Mouse (Mus musculus) frontal cortex, postnatal 10 days (tissue): ENCODE measurements around the gene Neurl2.
A peak's percentile ranks its signal among the peaks of the same experiment; 100 is the strongest.
"Not testable (repeated sequence)": the region's sequence is repeated elsewhere in the genome, so short reads cannot be mapped to it uniquely, and the experiment has no call there.

Experiments
- DNase-seq, 2 experiments: peaks; one replicate each; pipeline ENCODE4 v3.0.0; 2022; ENCODE audit warnings: low spot score in 2 of 2, mixed read lengths in 1 of 2

The Neurl2 gene

GRCm38 (mm10) chr2:164833314-164833959 lies at the start of gene Neurl2:
Gene Neurl2 (minus strand): TSS chr2:164833456.
- DNase-seq: peak; percentile 88 to 89

DNA sequence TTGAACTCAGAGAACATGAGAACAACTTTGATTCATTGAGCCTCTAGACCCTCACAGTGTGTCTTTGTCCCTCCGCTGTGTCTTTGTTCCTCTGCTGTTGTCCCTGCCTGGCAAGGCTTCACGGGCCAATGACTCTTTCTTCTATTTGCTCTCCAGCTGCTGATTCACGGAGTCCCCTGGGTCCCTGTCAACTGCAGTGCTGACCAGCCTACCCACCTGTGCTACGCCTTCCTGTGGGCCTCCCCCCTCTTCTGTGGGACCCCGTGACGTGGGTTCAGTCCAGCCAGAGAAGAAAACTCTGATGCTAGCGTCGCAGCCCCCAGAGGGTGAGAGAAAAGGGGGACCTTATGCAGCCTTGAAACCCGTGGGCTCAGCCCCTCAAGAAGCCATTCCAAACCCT lies 49.4 kb upstream of the Neurl2 start:
- no peak for DNase-seq

DNA sequence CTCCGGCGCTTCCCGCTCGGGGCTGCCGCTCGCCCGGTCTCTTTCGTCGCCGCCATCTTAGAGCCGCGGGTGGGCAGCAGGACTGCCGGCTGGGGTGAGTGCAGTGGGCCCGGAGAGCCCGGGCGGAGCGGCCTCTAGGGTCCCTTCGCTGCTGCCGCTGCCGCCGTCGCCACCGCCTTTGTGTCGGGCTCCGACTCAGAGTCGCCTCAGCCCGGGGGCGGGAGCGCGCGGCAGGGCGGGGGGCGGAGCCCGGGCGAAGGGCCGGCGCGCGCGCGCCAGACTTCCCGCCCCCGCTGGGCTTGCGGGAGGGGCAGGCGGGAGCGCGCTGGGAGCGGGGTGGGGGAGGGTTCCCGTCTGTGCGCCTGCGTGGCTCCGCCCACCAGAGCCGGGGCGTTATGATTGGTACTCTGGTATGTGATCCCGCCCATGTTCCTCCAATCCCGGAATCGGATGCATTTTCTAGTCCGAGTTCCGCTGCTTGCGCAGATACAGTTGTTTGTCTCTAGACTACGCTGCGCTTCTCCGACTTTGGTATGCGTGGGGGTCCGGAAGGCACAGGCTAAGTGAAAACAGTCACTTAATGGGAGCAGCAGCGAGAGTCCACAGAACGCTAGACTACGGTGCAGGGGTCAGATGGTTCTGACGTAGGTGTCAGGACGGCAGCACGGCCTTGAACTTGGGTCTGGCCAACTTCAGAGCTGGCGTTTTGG lies 46.5 kb upstream of the Neurl2 start:
- DNase-seq: peak; percentile 91

DNA sequence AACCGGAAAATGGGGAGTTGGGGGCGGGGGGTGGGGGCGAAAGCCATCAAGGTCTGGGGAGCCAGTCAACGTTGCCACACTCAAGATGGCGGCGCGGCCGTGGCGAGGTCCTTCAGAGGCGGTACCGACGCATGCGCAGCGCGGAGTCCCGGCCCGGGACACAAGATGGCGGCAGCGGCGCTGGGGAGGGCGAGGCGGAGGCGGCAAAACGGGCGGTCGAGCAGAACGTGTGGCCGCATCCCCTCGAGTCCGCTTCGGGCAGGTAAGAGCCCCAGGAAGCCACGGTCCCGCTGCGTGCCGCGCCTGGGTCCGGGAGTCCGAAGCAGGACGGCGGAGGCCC lies 45.9 kb upstream of the Neurl2 start, which contains the start of gene Pcif1:
Pcif1 (plus strand) TSS at position 77 of the 340 bp plus-strand sequence.
- DNase-seq: peak; percentile 78 to 91

DNA sequence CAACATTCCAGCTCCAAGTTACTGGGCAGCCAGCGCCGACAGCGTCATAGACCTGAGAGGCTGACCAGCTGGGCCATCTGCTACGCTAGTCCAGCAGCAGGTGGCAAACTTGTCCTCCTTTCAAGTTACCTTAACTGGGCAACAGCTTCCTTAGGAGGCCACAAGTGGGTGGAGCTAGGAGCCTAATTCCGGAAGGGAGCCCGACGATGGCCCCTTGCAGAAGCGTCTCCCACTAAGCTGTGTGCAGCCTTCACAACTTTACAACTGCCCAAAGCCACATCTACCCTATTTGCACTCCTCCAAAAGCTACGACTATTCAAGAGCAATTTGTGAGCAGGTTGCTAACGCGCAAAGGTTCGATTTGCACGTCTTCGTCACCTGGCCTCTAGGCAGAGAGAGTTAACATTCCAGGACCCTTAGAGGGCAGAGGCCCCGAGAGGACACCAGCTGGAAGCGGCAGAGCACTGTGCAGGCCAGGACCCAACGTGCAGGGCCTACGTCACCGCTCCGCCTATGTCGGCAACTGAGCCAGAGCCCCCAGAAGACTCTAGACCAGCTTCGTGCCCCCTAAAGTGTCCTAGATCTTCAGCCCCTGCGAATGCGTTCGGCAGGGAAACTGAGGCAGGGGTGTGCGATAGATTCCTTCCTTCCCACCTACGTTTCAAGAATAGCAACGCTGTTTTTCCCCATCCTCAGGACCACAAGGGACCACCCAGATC lies 45.4 kb upstream of the Neurl2 start:
- peak in 1 of 2 experiments; percentile 51 for DNase-seq

DNA sequence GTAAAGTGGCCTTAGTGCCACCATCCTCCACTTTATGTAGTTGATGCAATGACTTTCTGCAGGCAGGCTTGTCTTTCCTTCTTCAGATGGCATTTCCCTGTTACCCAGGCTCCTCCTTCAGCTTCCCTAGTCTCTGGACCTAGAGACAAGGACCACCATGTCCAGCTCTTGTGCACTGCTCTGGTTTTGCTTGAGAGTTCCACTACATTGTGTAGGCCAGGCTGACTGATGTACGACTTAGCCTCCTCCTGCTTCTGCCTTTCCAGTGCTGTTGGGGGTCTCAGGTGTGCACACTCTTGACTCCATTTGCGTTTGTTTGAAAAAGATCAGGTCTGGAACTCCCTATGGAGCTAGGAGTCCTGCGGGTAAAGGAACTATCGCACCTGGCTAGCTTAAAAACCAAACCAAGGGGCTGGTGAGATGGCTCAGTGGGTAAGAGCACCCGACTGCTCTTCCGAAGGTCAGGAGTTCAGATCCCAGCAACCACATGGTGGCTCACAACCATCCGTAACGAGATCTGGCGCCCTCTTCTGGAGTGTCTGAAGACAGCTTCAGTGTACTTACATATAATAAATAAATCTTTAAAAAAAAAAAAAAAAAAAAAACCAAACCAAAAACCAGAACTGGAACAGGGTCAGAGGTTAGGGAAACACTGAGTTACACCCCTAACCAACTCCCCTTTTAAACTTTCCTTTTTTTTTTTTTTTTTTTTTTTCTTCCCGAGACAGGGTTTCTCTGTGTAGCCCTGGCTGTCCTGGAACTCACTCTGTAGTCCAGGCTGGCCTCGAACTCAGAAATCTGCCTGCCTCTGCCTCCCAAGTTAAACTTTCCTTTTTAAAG lies 44.3 kb upstream of the Neurl2 start:
- DNase-seq: not testable (repeated sequence)

DNA sequence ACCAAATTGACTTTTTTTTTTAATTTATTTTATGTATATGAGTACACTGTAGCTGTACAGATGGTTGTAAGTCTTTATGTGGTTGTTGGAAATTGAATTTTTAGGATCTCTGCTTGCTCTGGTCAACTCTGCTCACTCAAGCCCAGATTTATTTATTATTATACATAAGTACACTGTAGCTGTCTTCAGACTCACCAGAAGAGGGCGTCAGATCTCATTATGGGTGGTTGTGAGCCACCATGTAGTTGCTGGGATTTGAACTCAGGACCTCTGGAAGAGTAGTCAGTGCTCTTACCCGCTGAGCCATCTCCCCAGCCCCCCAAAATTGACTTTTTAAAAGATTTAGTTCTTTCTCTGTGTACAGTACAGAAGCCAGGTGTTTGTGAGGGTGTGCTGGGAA lies 42.4 kb upstream of the Neurl2 start:
- not testable (repeated sequence) for DNase-seq

DNA sequence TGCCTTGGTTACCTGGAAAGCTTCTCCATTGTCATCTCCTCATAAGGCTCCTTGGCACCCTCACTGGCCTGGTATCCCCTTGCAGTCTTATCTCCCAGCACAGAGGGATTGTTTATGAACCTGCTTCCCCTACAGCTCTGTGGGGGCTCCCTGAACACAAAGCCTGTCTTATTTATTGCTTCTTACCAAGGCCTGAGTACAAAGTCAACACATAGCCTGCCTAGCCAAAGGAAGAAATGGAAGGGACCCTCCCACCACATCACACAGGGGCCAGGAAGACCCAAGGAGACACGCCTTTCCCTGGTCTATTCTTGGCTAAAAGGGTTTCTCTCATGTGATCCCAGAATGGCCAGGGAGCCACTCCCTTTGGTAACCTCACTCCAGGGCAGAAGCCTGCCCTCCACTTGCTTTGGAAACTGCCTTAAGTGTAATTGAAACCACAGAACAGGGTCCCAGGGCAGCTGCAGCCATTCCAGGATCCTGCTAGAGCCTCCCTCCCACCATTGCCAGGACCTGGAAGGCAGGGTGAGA lies 41.0 kb upstream of the Neurl2 start:
- no peak for DNase-seq

- DNase-seq: no peak
Measured at GRCm38 (mm10) chr2:164873621-164874020, 40.4 kb upstream of the Neurl2 start.

GRCm38 (mm10) chr2:164871602-164872303 lies 38.5 kb upstream of the Neurl2 start:
- DNase-seq: no peak

- no peak for DNase-seq
Measured at GRCm38 (mm10) chr2:164868491-164868890, 35.2 kb upstream of the Neurl2 start.

DNA sequence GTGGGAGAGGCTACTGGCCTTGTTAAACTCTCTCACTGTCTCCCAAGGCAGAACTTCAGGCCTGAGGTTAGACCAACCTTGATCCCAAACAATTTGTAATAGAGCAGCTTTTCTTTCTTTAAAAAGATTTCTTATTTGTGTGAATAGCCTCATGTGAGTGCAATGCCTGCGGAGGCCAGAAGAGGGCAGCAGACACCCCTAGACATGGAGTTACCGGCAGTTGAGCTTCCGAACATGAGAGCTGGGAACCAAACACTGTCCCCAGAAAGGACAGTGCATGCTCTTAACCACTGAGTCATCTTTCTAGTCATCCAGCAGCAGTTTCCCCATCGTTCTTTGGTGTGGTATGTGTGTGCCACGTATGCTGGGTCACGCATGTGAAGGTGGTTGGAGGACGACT lies 34.3 kb upstream of the Neurl2 start:
- DNase-seq: no peak

- no peak for DNase-seq
Measured at GRCm38 (mm10) chr2:164866741-164867551, 33.7 kb upstream of the Neurl2 start.

- DNase-seq: no peak
Measured at GRCm38 (mm10) chr2:164864593-164864992, 31.3 kb upstream of the Neurl2 start.

GRCm38 (mm10) chr2:164863411-164863810 lies 30.2 kb upstream of the Neurl2 start:
- DNase-seq: not testable (repeated sequence)

- peak in 1 of 2 experiments; percentile 48 for DNase-seq
Measured at GRCm38 (mm10) chr2:164862179-164862861, 29.1 kb upstream of the Neurl2 start.

DNA sequence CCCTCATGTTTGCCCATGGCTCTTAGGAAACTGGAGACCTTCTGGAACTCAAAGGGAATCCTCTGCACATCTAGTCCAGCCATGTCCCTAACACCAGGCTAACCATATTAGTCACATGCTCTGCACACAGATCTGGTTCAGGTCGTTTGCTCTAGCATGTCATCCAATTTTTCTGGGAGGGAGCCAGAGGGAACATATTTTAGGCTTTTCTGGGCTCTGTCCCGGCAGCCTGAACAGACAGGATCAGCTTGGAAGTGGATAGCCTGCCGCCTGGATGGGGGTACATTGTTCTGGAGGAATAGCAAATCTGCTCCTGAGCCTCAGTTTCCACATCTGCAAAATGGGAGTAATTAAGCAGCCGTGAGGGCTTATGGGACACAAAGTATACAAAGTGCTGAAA lies 27.8 kb upstream of the Neurl2 start:
- no peak for DNase-seq

DNA sequence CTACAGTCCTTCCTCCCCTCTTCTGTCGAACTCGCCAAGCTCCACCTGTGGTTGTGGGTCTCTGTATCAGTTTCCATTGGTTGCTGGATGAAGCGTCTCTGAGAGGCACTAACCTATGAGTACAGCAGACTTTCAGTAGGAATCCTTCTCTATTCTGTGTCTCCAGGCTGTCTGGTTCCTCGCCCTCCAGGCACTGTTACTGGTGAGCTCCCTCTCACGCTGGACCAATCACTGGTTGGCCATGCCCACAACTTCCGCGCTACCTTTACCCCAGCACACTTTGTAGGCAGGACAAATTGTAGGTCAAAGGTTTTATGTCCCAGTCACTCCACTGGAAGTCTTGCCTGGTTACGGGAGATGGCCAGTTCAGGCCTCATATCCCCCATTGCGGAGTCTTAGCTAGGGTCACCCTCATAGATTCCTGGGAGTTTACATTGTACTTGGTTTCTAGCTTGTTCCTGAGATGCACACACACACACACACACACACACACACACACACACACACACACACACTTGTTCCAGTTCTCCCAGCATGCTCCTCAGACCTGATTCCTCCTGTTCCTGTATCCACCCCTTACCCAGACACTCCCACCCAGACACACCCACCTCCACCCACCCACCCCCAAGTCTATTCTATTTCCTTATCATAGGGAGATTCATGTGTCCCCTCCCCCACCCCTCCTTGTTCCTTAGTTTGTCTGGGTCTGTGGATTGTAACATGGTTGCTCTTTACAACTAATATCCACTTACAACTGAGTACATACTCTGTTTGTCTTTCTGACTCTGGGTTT lies 26.6 kb upstream of the Neurl2 start:
- DNase-seq: no peak

DNA sequence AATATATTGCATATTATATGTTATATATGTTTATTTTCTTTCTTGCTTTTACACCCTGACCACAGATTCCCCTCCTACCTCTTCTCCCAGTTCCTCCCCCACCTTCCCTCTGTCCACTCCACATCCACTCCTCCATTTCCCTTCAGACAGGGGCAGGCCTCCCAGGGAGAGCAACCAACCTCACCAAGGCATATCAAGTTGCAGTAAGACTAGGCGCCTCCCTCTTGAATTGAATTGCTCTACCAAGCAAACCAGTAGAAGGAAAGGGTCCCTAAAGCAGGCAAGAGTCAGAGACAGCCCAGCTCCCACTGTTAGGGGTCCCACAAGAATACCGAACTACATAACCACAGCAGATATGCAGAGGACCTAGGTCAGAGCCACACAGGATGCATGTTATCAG lies 25.9 kb upstream of the Neurl2 start:
- no peak for DNase-seq
